Mouse (Mus musculus) myocyte (in vitro differentiated cells): ENCODE data around the gene Ptchd4.

Experiments
- CEBPB ChIP-seq: IDR thresholded peaks from 2 replicates; pipeline ENCODE4 v1.6.1; 2011; ENCODE audit warnings: mild to moderate bottlenecking, moderate library complexity; ENCODE audit not compliant: poor library complexity, insufficient read depth, severe bottlenecking
- E2F4 ChIP-seq: IDR thresholded peaks from one replicate; pipeline ENCODE4 v1.6.1; 2011; ENCODE audit warnings: mild to moderate bottlenecking, control low read depth, moderate library complexity; ENCODE audit not compliant: insufficient read depth
- MAX ChIP-seq: IDR thresholded peaks from one replicate; pipeline ENCODE4 v1.6.1; 2011; ENCODE audit warnings: low read depth, mild to moderate bottlenecking, control low read depth
- MYOD1 ChIP-seq, 3 experiments: IDR thresholded peaks; one replicate each; pipeline ENCODE4 v1.6.1; 2011; ENCODE audit warnings: control low read depth in 2 of 3, low read depth in 2 of 3, mild to moderate bottlenecking in 2 of 3, moderate library complexity in 1 of 3; ENCODE audit not compliant: insufficient read length in 2 of 3, control insufficient read depth in 1 of 3
- MYOG ChIP-seq, 3 experiments: IDR thresholded peaks; one replicate each; pipeline ENCODE4 v1.6.1; 2011; ENCODE audit warnings: control low read depth in 2 of 3, low read depth in 2 of 3, mild to moderate bottlenecking in 2 of 3; ENCODE audit not compliant: insufficient read length in 2 of 3, control insufficient read depth in 1 of 3, insufficient read depth in 1 of 3
- POLR2A ChIP-seq: IDR thresholded peaks from one replicate; pipeline ENCODE4 v1.6.1; 2011; ENCODE audit warnings: low read depth, mild to moderate bottlenecking, control low read depth, moderate library complexity; ENCODE audit not compliant: insufficient read length
- POLR2AphosphoS2 ChIP-seq: IDR thresholded peaks from one replicate; pipeline ENCODE4 v1.6.1; 2011; ENCODE audit warnings: low read depth, control low read depth; ENCODE audit not compliant: insufficient read length
- REST ChIP-seq: IDR thresholded peaks from one replicate; pipeline ENCODE4 v1.6.1; 2011; ENCODE audit warnings: mild to moderate bottlenecking, control low read depth, moderate library complexity; ENCODE audit not compliant: insufficient read depth, insufficient read length
- SRF ChIP-seq: IDR thresholded peaks from one replicate; pipeline ENCODE4 v1.6.1; 2011; ENCODE audit warnings: low read depth; ENCODE audit not compliant: control insufficient read depth, insufficient read length
- TCF12 ChIP-seq: IDR thresholded peaks from one replicate; pipeline ENCODE4 v1.6.1; 2011; ENCODE audit warnings: mild to moderate bottlenecking, control low read depth; ENCODE audit not compliant: poor library complexity, insufficient read depth, severe bottlenecking
- TCF3 ChIP-seq: IDR thresholded peaks from one replicate; pipeline ENCODE4 v1.6.1; 2011; ENCODE audit warnings: low read depth, control low read depth; ENCODE audit not compliant: insufficient read length
- USF1 ChIP-seq: IDR thresholded peaks from one replicate; pipeline ENCODE4 v1.6.1; 2011; ENCODE audit warnings: low read depth, mild to moderate bottlenecking, control low read depth, moderate library complexity

- no peak for TF ChIP-seq POLR2A
- no peak for TF ChIP-seq MYOG (IDR thresholded peaks at IDR 0.05; ENCODE audit: control insufficient read depth in 1 of 3, insufficient read depth in 1 of 3, insufficient read length in 2 of 3, low read depth in 2 of 3)
- TF ChIP-seq USF1, result no peak
- no peak for TF ChIP-seq CEBPB
- TF ChIP-seq MYOD1 (IDR thresholded peaks at IDR 0.05; ENCODE audit: control insufficient read depth in 1 of 3, insufficient read length in 2 of 3, low read depth in 2 of 3), result no peak
- no peak for TF ChIP-seq TCF3
- TF ChIP-seq POLR2AphosphoS2, result no peak
- no peak for TF ChIP-seq TCF12
- TF ChIP-seq E2F4, result no peak
- no peak for TF ChIP-seq MAX
- no peak for TF ChIP-seq SRF
- no peak for TF ChIP-seq REST
These were observed 24.0 kb upstream of the Ptchd4 start for GRCm38 (mm10) chr17:42291793-42292192.
